Mouse (Mus musculus) left cerebral cortex, postnatal 25 days (tissue): ENCODE data around the gene Gnptg. TPM values are rescaled to one million over a fixed set of nuclear protein-coding genes. Genes with fewer than 3 reads are reported as not detected.
A peak's percentile ranks its signal among the peaks of the same experiment; 100 is the strongest.
"Not testable (repeated sequence)": the region's sequence is repeated elsewhere in the genome, so short reads cannot be mapped to it uniquely, and the experiment has no call there.

Source experiments
- DNase-seq, 2 experiments: peaks; one replicate each; pipeline ENCODE4 v3.0.0; 2022; ENCODE audit warnings: low spot score in 2 of 2, mixed read lengths in 1 of 2
- intact Hi-C: fragments of 180-260 bp; cut with DNase I; formaldehyde crosslinking; loops from one replicate; pipeline ENCODE4 v1.15.1; 2025
- total RNA-seq, 2 experiments: library from RNA; stranded (reverse); gene quantifications; 2 replicates each; pipeline ENCODE4 v1.2.3; 2021

Gene Gnptg
- total RNA-seq, 2 experiments from 2014 or later = 71.3 to 79.8 TPM

- intact Hi-C loops = no loop called here
- DNase-seq = no peak
Measured at GRCm38 (mm10) chr17:25248033-25248750, 8.3 kb upstream of the Gnptg start.

GRCm38 (mm10) chr17:25244239-25244638, 4.3 kb upstream of the Gnptg start:
- no peak for DNase-seq
- intact Hi-C loops = no loop called here

- intact Hi-C loops = no loop called here
- DNase-seq = no peak
Measured at GRCm38 (mm10) chr17:25243131-25243780, 3.3 kb upstream of the Gnptg start.

- DNase-seq = peak in 1 of 2 experiments; percentile 37
- intact Hi-C loops = no loop called here
Measured at GRCm38 (mm10) chr17:25235635-25236034, 4.3 kb downstream of the Gnptg start.

- DNase-seq, intact Hi-C loops: not testable (repeated sequence)
Measured at GRCm38 (mm10) chr17:25231621-25232020, 8.3 kb downstream of the Gnptg start.

GRCm38 (mm10) chr17:25230700-25231099, 9.2 kb downstream of the Gnptg start:
- intact Hi-C loops = no loop called here
- DNase-seq = no peak

GRCm38 (mm10) chr17:25230014-25230655, 9.8 kb downstream of the Gnptg start:
- DNase-seq, intact Hi-C loops: not testable (repeated sequence)

GRCm38 (mm10) chr17:25227991-25228390, 11.9 kb downstream of the Gnptg start:
- no peak for DNase-seq
- intact Hi-C loops = no loop called here

GRCm38 (mm10) chr17:25225659-25226058, 14.3 kb downstream of the Gnptg start:
- DNase-seq = no peak
- intact Hi-C loops = no loop called here

GRCm38 (mm10) chr17:25224586-25225222, 15.2 kb downstream of the Gnptg start:
- no peak for DNase-seq
- intact Hi-C loops = no loop called here

- intact Hi-C loops = loop anchor here (1.0 kb wide), 1 partner anchor 35 kb away; the partner anchor contains the start of gene Unkl
Measured at GRCm38 (mm10) chr17:25222951-25223601, 16.8 kb downstream of the Gnptg start.

GRCm38 (mm10) chr17:25222504-25222940, 17.4 kb downstream of the Gnptg start:
- intact Hi-C loops = loop anchor here (1.0 kb wide), 1 partner anchor 34 kb away; the partner anchor contains the start of gene Unkl
- peak; percentile 45 for DNase-seq

More at GRCm38 (mm10) chr17:25222951-25223601, 16.8 kb downstream of the Gnptg start:
- peak in 1 of 2 experiments; percentile 33 for DNase-seq

- intact Hi-C loops = loop anchor here (1.0 kb wide), 1 partner anchor 34 kb away; the partner anchor contains the start of gene Unkl
- peak; percentile 52 to 57 for DNase-seq
Measured at GRCm38 (mm10) chr17:25221821-25222503, 18.0 kb downstream of the Gnptg start.

GRCm38 (mm10) chr17:25220746-25221145, 19.2 kb downstream of the Gnptg start:
- DNase-seq = no peak
- intact Hi-C loops = no loop called here

- intact Hi-C loops = no loop called here
- no peak for DNase-seq
Measured at GRCm38 (mm10) chr17:25219492-25220295, 20.2 kb downstream of the Gnptg start.

GRCm38 (mm10) chr17:25218967-25219366, 21.0 kb downstream of the Gnptg start:
- DNase-seq = no peak
- intact Hi-C loops = no loop called here

GRCm38 (mm10) chr17:25215431-25215830, 24.5 kb downstream of the Gnptg start:
- intact Hi-C loops = no loop called here
- no peak for DNase-seq

GRCm38 (mm10) chr17:25211705-25212104, 28.2 kb downstream of the Gnptg start:
- DNase-seq = no peak
- intact Hi-C loops = no loop called here
